Mouse (Mus musculus) MEL-GATA-1-ER (cell line): ENCODE measurements around the gene Naa80.
A peak's percentile ranks its signal among the peaks of the same experiment; 100 is the strongest.
"Not testable (repeated sequence)": the region's sequence is repeated elsewhere in the genome, so short reads cannot be mapped to it uniquely, and the experiment has no call there.

Experiments
- DNase-seq: peaks from one replicate; pipeline ENCODE4 v3.0.0-alpha.2; 2012; ENCODE audit warnings: low read depth; ENCODE audit errors: extremely low read depth

The Naa80 gene

DNA sequence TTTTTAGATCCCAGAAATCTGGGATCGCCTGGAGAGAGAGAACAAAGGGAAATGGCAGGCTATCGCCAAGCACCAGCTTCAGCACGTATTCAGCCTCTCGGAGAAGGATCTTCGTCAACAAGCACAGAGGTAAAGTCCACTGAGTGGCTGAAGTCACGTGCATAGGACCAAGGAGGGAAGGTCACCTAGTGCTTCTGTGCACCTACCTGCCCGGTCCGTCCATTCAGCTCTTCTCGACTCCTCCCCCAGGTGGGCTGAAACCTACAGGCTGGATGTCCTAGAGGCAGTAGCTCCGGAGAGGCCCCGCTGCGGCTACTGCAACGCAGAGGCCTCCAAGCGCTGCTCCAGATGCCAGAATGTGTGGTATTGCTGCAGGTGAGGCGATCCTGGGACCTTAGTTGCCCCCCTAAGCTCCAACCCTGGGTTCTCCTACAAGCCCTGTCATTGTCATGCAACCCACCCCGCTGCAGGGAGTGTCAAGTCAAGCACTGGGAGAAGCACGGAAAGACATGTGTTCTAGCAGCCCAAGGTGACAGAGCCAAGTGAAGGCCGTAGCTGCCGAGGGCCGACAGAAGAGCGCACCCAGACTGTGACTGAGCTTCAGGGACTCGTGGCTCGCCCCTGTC is 28.1 kb upstream of the Naa80 start:
- no peak for DNase-seq

DNA sequence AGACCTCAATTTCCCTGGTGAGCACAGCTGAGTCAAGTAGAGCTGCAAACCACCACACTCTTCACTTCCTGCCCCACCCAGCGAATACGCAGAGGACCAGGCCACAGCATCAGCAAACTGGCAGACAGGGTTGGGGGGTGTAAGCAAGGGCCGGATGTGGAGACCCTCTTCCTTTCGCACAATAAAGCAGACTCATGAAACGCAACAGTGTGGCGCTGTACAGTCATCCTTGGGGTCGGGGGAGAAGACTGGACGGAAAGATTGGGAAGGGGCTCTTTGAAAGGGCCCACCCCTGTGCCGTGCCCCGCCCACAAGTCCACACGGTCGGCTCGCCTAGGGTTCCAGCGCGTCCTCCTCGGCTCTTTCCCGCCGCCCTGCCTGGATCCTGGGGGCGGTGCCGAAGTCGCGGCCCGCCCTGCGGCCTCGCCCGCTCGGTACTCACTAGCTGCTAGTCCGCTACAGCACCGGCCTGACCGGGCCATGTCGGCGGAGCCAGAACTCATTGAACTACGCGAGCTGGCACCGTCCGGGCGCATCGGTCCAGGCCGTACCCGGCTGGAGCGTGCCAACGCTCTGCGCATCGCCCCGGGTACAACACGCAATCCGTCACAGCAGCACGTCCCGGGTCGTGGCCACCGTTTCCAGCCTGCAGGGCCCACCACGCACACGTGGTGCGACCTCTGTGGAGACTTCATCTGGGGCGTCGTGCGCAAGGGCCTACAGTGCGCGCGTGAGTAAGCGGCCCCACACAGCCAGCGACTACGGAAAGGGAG is 27.4 kb upstream of the Naa80 start, which contains the start of gene Rassf1:
TSS of gene Rassf1 (plus strand) at position 439 of the 773 bp plus-strand sequence.
- no peak for DNase-seq

DNA sequence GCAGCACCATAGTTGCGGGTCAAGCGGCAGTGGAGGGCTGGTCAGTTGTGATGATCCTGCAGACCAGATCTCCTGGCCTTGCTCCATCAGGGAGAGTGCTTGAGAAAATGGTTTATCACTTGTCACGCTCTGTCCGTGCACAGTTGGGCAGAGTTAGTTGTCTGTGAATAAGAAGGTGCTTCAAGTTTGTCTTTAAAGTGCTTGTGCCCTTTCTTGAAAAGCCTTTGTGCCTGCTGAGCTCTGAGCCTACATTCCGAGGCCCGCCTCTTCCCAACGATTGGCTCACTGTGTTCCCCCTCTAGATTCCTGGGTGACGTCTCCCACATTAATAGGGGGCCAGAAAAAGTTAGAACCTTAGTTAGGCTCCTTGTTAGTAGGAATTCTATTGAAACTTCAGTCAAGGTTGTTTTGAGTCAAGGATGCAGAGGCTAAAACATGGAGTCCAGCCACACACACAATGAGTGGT is 26.8 kb upstream of the Naa80 start:
- no peak for DNase-seq

DNA sequence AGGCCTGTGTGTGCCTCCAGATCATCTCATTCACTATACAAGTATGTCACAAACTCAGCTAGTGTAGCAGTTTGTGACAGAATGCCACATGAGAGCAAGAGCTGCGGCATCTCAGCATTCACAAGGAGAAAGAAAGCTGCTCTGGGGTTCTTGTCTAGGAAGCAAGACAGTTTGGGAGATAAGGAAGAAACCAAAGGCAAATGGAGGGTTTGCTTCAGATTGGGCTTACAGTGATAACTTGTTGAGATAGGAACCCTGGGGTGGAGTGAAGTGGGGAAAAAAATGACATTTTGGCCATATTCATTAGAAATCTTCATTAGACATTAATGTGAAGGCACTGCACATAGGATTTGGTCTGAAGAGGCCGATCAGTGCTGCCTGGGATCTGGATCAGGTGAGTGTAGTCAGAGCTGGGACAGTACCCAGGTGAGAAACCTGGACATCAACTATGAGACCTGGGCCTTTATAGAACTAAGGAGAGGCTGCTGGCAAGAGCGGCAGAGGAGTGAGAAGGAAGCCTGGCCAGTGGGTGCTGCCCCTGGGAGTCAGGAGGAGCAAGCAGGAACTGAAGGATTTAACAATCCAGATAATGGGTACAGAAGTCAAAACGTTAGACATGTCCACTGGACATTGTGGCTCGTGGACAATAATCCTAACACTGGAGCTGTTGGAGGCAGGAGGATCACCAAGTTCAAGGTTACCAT is 25.8 kb upstream of the Naa80 start:
- no peak for DNase-seq

DNA sequence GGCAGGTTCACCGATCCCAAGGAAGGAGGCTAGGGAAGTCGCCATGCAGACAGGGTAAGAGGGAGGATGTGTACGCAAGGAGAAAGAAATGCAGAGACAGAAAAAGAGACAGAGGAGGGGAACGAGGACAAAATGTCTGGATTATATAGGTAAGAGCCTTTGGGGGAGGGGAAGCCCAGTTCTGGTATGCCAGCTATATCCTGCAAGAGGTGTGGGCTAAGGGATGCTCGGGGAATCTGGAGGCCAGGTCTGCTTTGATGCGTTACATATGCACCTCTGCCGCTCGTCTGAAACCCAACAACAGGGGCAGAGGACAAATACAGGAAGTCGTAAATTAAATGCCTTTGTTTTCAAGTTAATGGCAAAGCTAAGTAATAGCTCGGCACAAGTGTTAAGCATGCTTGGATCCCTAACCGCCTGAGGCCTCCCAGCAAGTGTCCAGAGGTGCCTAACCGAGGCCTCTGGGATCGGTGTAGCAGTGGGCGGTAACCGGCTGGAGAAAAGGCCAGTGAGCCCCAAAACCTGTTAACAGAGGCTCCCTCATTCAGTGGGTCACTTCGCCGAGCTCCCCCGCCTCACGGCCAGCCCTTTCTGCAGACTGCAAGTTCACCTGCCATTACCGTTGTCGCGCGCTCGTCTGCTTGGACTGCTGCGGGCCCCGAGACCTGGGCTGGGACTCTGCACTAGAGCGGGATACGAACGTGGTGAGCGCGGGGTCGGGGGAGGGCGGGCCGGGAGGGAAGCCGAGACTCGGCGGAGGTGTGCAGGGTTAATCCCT is 25.0 kb upstream of the Naa80 start:
- no peak for DNase-seq

DNA sequence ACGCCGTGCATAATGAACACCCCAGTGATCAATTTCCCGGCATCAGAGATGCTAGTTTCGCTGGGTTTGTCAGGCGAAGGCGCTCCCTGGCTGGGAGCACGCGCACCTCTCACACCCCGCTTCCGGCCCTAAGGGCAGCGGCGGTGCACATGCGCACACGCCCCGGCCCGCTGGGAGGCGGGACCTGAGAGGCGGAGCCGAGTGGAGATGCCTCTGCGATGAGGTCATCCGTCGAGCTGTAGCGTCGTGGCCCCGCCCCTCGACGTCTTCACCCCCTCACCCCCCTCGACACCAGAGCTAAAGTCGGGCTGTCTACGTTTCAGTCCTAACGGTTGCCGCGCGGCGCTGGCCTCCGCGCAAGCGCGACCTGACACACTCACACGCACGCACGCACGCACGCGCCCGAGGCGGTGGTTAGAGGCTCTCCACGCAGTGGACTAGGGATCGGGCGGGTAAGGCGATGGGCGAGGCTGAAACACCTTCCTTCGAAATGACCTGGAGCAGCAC is 24.3 kb upstream of the Naa80 start:
- peak; percentile 94 for DNase-seq

DNA sequence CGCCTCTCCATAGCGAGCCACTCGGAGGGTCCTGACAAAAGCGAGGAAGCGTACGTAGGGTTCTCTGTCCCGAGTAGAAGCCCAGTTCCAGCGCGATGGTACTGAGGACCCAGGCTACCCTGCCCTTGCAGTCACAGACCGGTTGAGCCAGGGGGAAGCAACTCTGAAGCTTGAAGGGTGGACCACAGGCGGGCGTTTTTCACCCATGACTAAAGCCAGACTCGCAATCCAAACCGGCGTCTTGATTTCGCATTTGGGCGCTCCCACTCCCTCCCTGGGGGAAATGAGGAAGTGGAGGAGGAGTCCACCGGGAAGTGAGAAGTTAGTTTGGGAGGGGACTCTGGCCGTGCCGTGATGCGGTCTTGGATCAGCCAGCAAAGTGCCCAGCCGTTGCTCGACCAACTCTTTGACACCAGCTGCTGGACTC is 23.6 kb upstream of the Naa80 start:
- peak; percentile 71 for DNase-seq

DNA sequence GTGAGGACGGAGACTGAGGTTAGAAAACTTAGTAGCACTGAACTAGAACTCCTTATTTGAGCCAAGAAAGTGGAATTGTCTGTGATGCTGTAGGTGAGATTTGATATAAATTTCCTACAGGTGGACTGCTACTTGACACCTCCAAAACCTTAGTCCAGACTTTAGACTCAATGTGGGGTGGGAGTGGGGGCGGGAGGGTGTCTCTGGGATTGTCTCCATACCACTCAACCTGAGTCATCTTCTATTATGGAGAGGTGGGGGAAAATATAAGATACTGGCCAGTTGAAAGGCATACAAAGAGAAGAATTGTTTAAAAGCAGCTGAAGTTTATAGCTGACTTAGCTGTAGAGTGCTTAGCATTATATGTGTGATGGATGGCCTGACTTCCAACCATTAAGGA is 23.0 kb upstream of the Naa80 start:
- DNase-seq, result no peak

DNA sequence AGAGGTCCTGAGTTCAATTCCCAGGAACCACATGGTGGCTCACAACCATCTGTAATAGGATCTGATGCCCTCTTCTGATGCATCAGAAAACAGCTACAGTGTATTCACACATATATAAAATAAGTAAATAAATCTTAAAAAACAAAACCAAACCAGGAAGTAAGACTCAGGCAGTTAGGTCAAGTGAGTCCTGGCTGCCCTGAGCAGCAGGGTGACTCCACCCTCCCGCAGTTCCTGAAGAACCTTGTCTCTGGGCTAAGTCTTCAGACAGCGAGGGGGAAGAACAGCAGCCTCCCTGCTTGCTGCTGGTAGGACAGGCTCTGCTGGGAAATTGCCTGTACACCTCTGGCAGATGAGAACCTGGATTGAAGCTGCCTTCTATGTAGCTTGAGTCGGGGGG is 22.3 kb upstream of the Naa80 start:
- no peak for DNase-seq

DNA sequence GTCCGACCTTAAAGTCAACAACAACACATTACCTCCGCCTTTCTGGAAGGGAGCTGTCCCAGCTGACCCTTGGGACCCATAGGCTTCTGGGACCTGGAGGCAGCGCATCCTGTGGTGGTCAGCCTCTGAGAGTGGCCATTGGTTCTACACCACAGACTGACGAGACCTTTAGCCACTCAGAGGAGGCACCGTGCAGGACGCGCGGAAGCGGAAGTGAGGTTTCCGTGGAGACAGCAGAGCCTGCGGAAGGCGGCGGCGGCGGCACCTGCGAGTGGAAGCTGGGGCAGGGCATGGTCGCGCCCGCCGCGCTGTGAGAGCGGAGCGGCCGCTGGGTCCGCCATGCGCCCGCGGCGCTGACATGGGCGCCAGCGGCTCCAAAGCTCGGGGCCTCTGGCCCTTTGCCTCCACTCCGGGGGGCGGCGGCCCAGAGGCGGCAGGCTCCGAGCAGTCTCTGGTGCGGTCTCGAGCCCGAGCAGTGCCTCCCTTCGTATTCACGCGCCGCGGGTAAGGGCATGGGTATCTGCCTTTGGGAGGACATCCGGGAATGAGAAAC is 15.6 kb upstream of the Naa80 start, which contains the start of gene Tusc2:
TSS of gene Tusc2 (plus strand) at position 227 of the 553 bp plus-strand sequence.
- peak; percentile 91 for DNase-seq

DNA sequence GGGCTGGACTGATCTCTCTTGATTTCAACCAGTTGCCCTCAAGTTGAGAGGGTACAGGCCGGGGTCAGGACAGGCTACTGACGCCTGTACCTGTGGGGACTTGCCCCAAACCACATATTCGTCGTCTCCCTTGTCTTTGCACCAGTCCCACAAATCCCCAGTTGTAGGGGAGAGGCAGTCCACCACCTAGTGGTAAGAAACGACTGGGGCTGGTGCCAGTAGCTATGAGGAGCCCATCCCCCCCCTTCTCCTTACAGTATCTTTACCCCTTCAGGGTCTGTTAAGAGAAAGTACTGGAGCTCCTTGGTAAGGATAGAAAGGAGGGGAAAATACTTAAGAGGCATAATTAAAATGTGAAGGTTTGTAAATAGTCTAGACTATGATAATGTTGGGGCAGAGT is 13.1 kb upstream of the Naa80 start:
- not testable (repeated sequence) for DNase-seq

DNA sequence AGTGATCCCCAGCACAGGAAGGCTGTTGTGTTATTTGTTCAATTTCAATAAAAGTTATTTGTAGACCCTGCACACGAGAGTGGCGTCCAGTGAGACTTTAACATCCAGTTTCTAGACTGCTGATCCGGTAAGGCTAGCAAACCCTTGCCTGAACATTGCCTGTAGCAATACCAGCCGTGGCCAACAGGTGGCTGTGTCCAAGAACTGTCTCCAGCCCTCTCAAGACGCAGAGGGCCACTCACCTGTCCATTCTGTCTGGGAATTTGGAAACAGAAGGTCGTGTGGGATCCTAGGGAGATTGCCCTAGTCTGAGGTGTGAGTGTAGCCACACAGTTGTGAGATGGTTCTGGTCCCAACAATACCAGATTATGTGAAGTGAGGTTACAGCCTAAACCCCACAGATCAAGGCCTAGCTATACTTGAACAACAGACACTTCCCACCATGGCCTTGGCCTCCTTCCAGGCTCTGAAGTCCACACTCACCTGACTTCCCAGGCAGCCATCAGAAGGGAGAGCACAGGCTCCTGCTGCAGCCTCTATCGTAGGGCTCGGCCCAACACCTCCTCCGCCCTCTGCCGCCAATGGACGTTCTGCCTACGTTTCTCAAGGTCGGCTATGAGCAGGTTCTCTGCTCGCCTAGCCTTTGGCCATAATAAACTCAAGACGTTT is 12.5 kb upstream of the Naa80 start:
- no peak for DNase-seq

DNA sequence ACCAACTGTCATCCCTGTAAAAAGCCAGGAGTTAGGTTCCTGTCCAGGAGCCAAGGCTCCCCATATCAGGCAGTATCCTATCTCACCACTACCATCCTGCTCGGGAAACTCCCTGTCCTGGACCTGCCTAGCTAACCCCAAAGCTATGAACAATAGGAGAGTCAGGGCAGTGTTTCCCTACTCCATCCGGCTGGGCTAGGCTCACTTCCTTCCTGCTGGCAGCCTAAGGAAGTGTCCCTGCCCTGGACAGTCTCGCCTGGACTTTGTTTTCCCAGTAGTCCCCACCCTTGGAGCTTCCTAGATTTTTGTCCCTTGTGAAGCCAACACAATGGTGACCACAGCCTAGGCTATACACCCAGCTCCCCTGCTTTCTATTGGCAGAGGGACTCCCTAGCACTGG is 11.8 kb upstream of the Naa80 start:
- no peak for DNase-seq

DNA sequence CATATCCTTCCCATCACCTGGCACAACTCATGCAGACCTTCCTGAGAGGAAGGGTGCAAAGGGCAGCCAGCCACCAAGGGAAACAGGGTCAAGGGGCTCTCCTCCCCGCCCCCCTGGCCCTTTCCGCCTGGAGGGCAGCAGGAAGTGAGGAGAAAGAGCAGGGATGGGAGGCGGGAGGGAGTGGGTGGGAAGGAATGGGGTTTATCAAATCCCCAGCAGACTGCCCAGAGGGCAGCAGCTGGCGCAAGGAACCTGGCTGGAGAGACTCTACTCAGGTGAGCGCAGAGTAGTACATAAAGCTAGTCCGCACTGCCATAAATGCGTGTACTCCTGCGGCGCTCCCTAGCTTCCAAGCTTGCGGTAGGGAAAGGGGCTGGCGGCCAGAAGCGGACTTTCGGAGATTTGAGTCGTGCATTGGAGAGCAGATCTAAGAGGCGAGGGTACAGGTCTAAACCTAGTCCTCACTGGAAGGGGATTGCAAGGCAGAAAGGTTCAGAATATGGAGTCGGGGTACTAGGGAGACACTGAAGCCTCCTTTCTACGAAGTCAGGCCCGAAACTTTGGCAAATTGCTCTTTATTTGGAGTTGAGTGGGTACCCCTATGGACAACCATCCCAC is 10.9 kb upstream of the Naa80 start, which contains the start of gene Hyal2:
TSS of gene Hyal2 (plus strand) at position 244 of the 618 bp plus-strand sequence.
- no peak for DNase-seq

DNA sequence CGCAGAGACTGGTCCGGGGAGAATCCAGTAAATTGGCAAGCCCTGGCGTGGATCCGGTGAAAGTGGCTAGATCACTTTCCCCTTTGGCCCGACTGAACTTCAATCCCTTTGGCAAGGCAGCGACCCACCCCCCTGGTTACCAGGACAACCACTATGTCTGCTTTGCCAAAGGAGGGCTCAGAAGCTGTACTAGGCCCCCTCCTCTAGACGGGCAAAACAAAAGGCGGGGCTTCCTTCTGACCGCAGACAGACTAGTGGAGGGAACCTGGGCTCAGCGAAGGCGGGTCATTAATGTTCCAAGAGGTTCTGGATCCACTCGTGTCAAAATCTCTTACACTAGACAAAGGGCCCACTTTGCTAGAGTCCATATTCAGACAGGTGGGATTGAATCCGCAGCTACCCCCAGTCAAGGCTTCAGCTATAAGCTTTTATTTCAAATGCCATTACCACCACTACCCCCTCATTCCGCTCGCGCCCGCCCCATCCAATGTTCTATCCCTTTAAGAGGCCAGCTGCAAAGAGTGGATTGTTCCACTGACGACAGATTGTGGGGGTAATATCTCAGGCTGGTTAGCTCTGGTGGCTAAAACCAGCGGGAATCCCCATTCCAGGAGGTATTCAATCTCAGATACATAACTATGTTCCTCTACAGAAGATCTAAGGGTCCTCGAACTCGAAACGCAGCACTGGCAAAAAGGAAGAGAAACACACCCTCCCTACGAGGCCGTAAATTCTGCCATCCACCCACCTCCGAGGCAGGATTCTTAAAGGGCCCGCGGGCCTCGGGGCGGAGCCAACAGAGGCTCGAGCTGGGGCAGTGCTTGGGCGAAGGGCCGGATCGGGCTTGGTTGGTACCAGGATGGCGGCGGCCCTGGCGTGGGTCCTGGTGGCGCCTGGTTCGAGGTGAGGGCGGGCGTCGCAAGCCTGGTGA is 10.1 kb upstream of the Naa80 start:
- DNase-seq, result no peak

DNA sequence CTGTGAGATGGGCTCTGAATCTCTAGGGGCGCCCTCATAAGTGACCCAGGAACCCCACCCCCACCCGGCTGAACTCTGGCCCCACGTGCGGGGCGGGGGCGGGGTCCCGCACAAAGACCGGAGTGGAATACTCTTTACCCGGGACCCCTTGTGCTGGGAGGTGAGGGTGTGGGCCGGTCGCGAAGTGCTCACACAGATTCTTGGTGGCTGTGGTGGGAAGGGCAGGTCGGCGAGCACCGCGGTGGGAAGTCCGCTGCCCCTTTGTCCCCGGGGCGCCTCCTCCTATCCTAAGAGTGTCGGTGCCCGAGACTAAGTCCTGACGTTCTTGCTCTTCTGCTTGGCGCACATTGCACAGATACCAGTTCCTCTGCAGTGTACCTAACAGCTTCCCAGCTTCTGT is 9.4 kb upstream of the Naa80 start:
- DNase-seq, result no peak

DNA sequence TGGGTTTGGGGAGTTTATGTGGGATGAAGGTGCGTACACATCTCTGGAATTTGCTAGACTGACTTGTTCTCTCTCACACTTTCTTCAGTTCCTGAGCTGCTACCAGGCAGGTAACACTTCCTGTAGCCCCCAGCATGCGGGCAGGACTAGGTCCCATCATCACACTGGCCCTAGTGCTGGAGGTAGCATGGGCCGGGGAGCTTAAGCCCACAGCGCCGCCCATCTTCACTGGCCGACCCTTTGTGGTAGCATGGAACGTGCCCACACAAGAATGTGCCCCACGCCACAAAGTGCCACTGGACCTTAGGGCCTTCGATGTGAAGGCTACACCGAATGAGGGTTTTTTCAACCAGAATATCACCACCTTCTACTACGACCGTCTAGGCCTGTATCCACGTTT is 8.7 kb upstream of the Naa80 start:
- DNase-seq, result no peak

DNA sequence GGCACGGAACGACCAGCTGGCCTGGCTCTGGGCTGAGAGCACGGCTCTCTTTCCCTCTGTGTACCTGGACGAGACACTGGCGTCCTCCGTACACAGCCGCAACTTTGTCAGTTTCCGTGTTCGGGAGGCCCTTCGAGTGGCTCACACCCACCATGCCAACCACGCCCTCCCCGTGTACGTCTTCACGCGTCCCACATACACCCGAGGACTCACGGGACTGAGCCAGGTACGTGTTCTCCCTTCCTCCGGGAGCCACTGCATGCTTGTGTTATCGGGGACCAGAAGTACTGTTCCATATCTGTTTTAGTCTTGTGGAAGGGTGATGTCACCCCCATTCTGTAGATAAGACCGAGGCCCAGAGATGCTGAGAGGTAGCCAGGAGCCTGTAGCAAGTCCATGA is 7.8 kb upstream of the Naa80 start:
- no peak for DNase-seq
